Mouse (Mus musculus) thymus, adult 2 months (tissue): ENCODE results near the gene Rps2.

Experiments used
- CTCF ChIP-seq: fragments of 200-500 bp; IDR thresholded peaks from 2 replicates; pipeline ENCODE4 v1.5.1; 2012; ENCODE audit warnings: mild to moderate bottlenecking, control low read depth, low read length, moderate library complexity, borderline replicate concordance; ENCODE audit not compliant: control insufficient read depth, poor library complexity, insufficient read depth; ENCODE audit errors: extremely low read depth
- POLR2A ChIP-seq: fragments of 200-500 bp; IDR thresholded peaks from 2 replicates; pipeline ENCODE4 v1.6.1; 2012; ENCODE audit warnings: mild to moderate bottlenecking, low read length, control low read depth, moderate library complexity; ENCODE audit not compliant: control insufficient read depth, poor library complexity, insufficient read depth; ENCODE audit errors: extremely low read depth

GRCm38 (mm10) chr17:24717943-24718342, at the start of gene Rps2, which contains the start of gene Rnf151:
- TF ChIP-seq CTCF (no peak), POLR2A (no peak)
